Mouse (Mus musculus) stomach, postnatal 0 days (tissue): Measurements from ENCODE around the gene Zfp715.

ENCODE experiments used
- CTCF ChIP-seq: IDR thresholded peaks from 2 replicates; pipeline ENCODE4 v1.5.1; 2016; ENCODE audit warnings: antibody characterized with exemption, low read depth, mild to moderate bottlenecking, moderate library complexity
- EP300 ChIP-seq: optimal IDR thresholded peaks from 2 replicates; pipeline ENCODE3; 2016; ENCODE audit warnings: antibody characterized with exemption

DNA sequence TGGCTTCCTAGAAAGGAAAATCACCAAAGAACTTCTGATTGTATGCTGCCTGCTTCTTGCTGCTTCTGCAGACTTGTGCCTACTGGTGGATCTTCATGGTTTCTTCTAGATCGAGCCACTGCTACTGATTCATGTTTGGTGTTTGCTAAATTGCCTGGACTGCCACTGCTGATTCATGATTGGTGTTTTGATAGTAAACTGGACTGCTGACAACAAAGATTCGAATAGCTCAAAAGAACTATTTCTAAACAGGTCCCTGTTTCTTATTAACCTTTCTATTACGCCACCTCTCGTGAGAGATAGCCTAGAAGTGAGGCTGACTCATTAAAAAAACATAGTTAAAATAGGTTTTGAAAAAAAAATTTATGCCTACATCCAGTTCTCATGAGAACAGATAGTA is 48.9 kb upstream of the Zfp715 start:
- no peak for TF ChIP-seq CTCF
- TF ChIP-seq EP300 = no peak
